Mouse (Mus musculus): ENCODE data around the gene Gfpt2.

DNA sequence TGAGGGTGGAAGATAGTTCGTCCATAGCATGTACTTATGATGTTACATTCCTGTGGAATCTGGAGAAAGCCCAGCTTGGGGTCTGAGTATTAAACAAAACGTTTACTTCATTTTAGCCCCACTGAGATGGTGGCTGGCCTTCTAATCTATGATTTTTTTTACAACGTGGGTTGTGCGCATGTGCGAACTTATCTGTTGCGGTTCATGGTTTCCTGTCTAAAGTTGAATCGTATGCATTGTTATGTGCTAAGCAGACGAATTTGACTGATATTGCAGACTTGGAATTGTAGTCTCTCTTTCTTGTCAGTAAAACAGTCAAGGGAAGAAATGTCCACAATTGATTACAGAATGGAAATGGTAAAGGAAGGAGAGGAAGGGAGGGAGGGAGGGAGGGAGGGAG lies 17.9 kb downstream of the Gfpt2 start:
- TF ChIP-seq POLR2A (IDR thresholded peaks at IDR 0.05; ENCODE audit: low read depth, low read length) (no peak), CTCF (IDR thresholded peaks at IDR 0.05; ENCODE audit: extremely low read depth, insufficient read length, insufficient replicate concordance, low read depth, low read length) (no peak)

All from small intestine, adult 2 months (tissue).